Mouse (Mus musculus) cerebellum, adult 11-12 months (tissue): ENCODE data around the gene Mad1l1.

Source experiments
- DNase-seq: peaks from one replicate; pipeline ENCODE4 v3.0.0; 2022

Mad1l1 gene

DNA sequence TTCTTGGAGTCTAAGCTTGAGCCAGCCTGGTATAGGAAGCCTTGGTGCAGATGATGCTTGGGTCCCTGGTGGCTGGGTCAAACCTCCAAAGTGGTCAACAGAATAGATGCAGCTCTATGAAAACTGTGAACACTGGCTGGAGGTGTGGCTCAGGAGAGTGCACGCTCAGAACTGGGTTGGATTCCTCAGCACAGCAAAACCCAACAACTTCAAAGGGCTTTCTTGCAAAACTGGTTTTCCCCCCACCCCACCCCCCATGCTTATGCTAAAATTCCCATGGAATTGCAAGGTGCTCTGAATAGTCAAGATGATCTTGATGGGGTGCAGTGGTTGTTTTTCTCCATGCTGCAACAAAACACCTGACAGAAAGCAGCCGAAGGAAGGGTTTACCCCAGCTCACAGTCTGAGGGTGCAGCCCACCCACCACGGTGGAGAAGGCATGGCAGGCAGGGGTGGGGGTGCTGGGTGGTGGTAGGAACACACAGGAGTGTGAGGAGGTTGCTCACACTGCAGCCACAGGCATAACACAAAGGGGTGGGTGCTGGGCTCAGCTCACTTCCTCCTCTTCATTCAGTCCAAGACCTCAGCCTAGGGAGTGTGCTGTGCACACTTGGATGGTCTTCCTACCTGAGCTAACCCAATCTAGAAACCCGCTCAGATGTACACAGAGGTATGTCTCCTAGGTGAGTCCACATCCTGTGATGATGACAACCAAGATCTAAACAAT is 197.5 kb downstream of the Mad1l1 start:
- no peak for DNase-seq

DNA sequence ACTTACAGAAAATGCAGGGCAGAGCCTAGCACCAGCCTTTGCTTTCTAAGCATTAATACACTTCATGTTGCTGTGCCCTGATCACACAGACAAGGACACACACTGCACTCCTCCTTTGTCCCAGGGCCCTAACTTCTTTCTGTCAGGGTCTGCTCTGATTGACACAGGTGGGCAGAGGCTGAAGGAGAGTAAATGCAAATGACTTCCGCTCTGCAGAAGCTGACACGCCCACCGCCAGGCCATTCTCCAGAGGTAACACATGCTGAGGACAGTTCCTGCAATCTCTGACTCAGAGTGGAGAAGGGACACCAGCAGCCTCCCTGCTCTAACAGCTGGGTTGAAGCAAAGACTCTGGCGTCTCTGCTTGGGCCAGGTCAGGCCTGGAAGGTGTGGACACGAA is 198.2 kb downstream of the Mad1l1 start:
- no peak for DNase-seq

DNA sequence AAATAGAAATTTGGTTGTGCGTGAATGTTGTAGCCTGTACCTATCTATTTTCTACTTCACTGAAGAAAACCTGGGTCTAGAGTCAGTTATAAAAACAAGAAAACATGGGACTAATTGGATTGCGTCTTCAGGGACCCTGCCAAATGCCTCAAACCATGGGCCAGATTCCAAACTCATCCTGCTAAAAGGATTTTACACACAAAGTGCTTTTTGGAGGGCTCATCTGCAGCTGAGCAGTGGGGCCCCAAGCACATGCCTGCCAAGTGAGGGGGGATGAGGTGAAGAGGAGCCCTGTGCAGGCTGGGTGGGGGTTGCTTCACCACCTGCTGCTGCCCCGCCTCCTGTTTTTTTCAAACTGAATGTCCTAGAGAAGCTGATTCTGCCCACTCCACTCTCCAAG is 199.4 kb downstream of the Mad1l1 start:
- DNase-seq, result no peak

DNA sequence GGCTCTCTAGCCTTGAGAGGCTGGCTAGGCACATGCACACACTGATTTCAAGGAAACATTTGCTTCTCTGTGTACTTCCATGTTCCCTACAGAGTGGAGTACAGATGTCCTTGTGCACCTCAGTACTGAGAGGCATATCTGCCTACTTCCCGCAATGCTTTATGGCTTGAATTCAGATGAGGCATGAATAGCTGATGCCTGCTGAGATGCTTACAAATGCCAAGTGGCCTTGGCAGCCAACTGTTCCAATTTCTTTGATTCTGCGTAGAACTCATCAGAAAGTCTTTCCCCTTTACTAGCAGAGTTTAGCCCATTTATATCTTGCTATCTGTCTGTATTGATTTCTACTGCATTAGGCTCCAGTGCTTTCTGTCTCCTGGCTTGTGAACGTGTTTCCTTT is 202.4 kb downstream of the Mad1l1 start:
- DNase-seq, result peak; percentile 37

DNA sequence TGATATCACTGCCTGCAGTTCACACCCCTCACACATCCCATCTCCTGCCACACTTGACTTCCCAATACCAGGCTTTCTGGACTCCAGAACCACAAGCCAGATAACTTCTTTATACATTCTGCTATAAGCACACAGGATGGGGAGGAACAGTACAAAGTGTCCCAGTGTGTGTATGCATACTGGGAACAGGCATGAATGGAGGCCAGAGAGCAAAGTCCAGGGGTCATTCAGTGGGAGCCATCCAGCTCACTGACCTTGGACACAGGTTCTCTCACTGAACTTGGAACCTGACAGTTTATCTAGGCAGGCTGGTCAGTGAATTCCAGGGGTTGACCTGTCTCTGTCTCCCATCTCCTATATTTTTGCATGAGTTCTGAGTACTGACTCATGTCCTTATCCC is 203.4 kb downstream of the Mad1l1 start:
- DNase-seq, result no peak

DNA sequence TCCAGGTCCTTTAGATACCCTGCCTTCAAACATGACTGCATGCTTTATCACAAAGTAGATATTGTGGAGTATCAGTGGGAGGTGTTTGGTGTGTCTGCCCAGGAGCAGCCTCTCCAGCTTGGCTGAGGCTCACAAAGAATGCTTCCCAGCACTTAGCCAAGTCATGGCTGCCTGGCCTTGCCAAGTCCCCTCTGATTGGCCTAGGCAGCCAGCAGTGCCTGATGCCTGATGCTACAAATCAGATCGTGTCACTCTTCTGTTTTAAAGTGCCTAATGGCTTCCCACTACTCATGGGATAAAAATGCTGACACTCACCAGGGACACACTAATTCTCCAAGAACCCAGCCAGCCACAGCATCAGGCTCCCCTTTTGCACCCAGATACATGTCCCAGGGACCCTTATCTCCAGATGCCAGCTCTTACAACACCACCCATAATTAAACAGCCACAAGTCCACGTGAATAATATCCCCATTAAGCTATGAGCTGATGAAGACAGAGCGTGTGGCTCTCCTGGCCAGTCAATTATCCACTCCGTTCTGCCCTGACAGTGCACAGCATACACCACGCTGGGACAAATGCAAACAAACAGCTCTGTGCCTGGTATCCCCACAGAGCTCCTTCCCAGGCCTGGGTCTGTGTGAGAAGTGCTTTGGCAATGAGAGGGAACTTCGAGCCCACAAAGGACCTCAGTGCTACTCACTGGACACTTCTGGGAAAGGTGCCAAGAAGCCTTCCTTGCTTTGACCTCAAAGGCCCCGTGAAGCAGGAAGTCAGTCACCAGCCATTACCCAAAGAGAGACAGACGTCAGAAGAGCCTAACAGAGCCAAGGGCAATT is 205.7 kb downstream of the Mad1l1 start:
- DNase-seq, result no peak

DNA sequence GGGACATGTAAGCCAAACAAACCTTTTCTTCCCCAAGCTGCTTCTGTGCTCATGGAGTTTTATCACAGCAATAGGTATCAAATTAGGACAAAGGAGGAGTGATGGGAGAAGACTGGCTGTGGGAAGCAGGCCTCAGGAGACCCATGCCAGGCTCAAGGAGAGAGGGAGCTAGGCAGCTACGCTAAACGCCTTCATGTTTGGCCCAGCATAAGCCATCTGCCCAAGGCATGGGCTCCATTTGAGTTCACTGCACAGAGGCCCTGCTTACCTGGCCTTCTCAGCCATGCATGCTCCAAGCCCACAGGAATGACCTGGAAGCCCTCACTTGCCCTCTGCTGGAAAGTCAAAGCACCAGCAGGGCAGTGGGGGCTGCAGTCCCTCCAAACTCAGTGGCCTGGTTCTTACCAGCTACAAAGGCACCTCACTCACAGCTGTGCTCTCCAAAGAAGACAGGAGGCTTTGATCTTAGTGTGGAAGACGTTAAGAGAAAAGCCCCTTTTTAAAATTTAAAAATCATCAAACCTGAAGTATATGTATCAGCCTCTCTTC is 206.8 kb downstream of the Mad1l1 start:
- no peak for DNase-seq

DNA sequence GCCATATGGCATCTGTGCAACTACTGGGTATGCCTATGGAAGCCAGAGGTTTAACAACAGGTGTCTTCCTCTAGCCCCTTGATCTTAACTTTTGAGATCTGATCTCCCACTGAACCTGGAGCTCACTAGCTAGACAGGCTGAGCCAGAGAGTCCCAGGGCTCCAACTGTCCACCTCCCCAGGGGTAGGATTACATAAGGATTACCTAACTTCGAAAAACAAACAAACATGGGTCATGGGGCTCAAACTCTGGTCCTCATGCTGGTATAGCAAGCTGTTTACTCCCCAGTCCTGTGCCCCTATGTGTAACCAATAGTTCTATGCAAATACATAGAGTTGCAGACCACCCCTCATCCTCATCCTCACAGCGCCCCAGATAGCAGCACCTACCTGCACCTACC is 208.1 kb downstream of the Mad1l1 start:
- no peak for DNase-seq

DNA sequence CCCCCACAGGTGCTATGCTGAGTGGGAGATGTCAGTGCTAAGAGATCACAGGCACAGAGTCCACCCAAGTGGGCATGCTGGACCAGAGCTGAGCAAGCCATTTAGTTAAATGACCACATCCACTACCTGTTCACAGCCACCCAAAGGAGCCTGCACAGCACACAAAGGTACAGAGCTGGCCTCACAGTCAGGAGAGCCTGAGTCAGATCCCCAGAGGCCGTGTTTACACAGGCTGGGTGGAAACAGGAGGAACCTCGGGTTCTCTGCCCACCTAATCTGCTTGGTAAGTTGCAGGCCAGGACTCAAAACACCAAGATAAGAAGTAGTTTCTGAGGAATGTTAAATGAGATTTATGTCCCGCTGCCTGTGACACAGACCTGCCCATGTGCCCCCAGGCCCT is 211.3 kb downstream of the Mad1l1 start:
- no peak for DNase-seq

DNA sequence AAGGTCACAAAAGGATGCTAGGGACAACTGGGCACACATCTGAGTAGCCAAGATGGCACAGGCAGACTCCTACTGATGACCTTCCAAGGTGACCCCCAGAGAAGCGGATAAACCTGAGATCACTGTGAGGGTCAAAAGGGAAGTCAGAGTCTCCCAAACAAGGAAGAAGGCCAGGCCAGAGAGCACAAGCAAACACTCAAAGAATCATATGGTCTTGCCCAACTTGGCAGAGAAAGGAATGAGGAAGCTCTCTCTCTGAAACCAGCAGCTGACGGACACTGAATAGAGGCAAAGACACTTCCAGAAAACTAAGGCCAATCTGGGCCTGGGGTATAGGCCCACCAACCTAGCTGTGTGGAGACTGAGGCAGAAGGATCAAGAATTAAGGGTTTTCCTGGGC is 213.4 kb downstream of the Mad1l1 start:
- DNase-seq, result no peak

DNA sequence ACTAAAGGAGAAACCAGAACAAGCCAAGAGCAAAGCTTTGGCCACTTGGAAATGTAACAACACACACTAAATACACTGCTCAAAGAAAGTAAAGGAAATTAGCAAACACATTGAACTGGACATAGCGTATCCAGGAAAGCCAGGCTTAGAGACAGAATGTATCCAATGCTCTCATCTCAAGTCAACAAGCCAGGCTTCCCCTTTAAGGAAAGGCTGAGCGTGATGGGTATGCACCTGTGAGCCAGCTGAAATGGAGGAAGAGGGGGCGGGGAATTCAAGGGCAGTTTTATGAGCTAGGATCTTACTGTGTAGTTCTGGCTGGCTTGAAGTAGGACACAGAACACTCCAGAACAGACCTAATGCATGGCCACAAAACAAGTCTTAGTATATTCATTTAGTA is 215.3 kb downstream of the Mad1l1 start:
- no peak for DNase-seq

DNA sequence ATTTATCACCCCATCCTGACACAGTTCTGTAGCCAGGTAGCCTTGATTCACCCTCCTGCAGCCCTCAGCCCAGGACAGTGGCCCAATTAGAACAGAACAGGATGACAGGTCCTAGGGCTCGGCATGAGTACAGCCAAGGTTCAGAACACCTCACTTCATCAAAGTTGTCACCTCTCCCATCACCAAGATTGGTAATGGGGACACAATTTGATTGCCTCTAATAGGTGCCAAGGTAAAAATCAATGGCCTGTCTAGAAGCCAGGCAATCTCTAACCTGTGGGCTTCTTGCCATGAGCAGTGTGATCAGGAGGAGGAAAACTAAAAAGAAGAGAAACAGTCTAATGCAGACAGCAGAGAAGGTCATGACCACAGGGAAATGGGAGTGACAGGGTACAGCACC is 216.5 kb downstream of the Mad1l1 start:
- no peak for DNase-seq

DNA sequence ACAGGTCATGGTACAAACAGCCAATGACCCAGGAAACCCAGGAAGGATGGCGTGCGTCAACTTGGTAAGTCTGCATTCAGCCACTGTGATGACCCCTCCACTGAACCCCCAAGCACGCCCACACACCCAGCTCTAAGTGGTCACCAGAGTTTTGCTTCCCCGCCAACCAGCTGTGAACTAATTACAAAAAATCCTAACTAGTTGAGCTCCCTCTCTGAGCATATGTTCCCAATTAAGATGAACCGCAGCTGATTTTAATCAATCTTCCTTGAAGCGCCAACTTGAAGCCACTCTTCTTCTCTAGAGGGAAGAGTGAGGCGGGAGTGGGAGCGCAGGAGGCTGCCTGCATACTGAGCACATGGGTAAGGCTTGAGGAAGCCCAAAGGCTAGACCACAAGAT is 218.6 kb downstream of the Mad1l1 start:
- DNase-seq, result no peak

DNA sequence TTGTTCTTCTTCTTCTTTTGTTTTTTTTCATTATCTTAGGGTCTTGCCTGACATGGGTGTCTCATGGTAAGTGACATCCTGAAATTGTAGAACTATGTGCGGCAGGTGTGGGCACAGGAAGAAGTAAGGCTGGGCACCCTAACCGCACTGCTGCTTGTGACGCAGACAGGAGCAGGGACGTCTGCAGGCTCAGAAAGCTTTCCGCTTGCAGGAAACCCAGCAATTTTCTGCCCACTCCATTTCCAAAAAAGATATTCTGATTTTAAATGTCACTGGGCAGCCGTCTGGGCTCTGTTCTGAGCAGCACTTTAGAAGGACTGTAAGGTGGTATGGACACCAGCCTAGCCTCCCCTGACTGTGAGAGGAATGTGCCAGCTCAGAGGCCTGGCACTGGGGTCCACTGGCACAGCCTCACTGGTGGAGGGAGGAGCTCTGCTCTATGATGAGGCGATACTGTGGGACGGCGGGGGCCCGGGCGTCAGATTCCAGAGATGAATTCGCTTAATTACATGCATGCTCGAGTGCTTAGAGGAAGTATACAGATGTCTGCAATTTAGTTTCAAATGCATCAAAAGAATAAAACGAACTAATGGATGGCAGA is 219.8 kb downstream of the Mad1l1 start:
- DNase-seq, result no peak

DNA sequence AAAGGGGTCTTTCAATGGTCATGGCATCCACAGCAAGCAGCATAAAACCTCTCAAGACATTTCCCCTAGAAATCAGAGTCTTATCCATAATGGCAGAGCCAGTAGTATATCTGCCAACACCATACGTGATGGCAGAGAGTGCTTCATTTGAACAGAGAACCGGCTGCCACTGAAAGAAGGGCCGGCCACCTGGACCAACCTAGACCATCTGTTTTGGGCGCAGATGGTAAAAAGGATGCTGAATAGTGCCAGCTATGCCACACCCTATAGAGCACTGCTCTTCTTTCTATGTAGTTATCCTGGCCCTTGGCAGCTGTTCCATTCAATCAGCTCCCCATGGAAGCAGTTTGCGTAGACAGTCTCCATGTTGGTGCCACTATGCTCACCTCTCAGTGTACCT is 222.6 kb downstream of the Mad1l1 start:
- peak; percentile 85 for DNase-seq

DNA sequence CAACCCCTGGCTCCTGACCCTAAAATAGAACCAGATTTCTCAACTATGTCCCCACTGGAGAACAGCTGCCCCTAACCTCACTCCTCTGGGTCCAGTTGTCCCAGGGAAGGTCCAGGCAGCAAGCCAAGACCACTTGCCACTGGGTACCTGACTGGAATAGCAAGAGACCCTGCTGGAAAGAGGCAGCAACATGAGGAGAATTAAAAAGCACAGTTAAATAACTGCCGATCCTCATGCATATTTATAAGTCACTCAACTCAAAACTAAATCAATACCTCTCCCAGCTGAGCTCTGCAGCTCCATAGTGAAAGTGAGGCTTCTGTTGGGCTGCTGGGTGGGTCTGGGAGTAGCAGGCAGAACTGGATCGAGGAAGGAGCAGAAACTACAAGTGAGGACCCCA is 226.1 kb downstream of the Mad1l1 start:
- DNase-seq, result no peak

DNA sequence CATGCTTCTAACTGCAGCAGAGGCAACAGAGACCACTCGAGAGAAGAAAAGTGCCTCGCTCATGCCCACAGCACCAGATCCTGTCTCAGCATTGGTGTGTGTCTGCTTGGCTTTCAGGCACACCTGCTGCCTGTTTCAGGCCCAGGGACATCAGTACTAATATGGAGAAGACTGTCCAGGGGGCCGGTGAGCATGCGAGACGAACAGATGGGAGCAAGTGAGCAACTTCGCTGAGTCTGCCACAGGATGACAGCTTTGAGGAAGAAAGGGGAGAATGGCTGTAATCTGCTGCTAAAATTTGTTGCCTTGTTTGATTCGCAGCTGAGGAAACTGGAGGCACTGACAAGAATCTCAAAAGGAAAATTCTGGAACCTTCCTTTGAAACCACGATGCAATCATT is 227.9 kb downstream of the Mad1l1 start:
- no peak for DNase-seq

DNA sequence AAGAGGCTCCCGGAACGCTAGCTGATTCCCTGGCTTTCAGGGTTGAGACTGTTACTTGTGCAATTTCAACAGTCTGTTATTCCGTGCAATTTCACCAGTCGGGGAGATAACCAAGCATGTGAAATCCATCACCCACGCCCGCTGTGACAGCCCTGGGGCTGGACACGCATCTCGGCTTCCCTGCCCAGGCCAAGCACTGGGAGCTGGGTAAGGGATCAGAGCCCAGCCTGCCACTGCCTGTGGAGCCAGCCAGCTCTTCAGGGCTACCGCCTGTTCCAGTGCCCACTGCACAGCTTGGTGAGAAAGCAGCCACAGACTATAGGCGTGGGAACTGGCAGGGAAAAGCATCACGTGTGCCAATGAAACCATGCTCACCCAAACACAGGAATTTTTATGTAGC is 229.8 kb downstream of the Mad1l1 start:
- DNase-seq, result peak; percentile 77

DNA sequence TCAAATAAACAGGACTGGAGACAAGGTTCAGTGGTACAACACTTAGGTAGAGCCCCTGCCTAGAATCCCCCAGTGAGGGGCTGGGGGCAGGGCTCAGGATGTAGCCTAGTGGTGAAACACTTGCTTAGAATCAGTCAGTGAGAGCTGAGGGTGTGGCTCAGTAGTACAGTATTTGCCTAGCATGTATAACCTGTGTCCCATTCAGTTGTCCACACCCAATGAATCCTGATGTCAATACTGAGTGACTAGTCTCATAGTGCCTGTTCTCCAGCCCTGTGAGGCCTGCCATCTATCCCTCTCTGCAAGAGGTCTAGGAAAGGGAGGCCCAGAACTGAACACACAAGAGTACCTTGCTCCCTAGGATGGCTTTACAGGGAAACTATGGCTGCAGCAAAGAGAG is 232.1 kb downstream of the Mad1l1 start:
- no peak for DNase-seq

DNA sequence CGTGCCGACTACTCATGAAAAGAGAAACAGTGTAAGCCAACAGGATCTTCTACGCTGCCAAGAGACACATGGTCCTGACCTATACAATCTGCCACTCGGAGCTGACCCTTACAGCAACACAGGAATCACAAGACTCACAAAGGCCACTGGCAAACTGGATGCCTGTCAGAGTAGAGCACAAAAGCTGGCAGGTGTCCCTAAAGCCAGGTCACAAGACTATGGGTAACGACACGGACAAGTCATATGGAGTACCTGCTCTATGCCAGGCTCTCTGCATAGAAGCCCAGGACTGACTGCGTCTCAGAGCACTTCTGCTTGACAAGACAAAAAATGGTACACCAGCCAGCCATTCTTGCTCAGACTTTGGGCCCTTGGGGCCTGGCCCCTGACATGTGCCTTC is 234.1 kb downstream of the Mad1l1 start:
- DNase-seq, result no peak

DNA sequence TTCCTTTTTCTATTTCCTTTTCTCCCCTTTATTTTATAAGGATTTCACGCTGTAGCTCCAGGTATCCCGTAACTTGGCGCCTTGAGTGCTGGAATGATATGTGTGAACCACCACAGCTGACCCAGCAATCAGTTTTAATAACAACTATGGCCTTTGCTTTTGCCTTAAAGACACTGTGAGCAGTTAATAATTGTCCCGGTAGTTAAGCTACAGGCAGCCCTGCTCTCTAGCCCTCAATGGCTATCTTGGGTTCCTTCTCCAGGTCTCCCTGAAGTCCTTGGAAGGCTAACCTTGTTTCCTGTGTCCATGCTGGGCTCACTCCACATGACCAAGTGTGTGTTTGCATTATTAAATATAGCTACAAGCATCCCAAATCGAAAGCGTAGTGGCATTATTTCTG is 237.0 kb downstream of the Mad1l1 start:
- no peak for DNase-seq

DNA sequence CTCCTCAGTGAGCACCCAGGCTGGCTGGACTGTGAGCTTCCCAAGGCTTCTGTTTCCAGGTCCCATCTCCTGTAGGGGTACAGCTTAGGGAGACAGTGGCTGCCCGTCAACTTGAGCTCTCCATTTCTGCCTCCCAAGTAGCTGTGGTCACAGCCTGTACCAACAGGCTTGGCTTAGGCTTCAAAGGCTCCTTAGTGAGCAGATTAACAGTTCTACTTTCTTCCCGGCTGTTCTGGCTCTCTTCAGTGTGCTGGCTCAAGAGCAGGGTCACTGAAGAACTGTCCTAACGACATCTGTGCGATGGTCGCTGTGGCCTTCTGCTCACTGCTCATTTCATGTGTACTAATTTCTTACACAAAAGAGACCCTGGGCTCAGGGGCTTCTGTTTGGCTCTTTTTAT is 237.4 kb downstream of the Mad1l1 start:
- no peak for DNase-seq

DNA sequence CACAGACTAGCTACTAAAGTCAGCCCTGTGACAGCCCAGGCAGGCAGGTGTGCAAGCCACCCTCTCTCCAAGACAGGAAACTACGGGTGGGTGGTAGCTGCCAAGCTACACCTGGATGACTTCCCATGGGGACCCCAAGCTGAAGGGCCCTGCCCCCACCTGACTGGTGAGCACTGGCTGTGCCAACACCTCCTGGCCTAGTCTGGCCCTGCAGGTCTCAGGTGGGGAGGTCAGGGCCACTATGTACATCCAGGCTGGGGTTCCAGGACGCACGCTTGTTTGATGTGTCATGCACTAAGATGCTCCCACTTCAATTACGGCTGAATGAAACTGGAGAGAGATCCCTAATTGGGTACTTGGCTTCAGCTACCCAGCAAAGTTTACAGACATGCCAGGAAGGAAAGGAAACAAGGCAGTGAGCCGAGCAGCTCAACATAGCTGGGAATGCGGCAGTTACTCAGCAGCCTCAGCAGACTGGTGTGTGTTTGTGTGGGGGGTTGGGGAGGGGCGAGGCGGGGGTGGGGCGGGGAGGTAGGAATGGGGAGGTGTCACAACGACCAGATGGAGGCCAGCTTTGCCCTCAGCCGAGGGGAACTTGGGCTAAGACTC is 239.0 kb downstream of the Mad1l1 start:
- no peak for DNase-seq

DNA sequence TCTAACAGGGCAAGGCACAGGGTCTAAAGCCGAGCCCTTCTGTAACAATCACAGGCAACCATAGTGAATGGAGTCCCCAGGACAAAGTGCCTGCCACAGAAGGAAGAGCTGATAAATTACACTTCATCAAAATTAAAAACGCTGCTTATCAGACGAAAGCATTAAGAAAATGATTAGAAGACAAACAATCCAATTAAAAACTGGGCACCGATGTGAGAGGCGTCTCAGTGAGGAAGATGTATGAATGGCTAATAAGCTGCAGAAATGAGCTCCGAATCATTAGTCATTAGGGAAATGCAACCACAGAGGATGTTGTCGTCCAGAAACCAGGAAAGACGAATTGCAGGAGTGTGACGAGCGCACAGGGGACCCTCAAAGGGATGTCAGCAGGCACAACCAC is 240.3 kb downstream of the Mad1l1 start:
- no peak for DNase-seq
